Mouse (Mus musculus) thymus, adult 2 months (tissue): Measurements from ENCODE around the gene Sfxn1. TPM values are rescaled to one million over a fixed set of nuclear protein-coding genes. Genes with fewer than 3 reads are reported as not detected.

Source experiments
- DNase-seq: peaks from one replicate; pipeline ENCODE4 v3.0.0; 2021
- H3K27ac ChIP-seq: fragments of 200-500 bp; 2 replicates; pipeline ENCODE4 v1.5.1; 2012; ENCODE audit warnings: low read length, control low read depth; ENCODE audit not compliant: control insufficient read depth, insufficient read depth
- H3K27me3 ChIP-seq: fragments of 200-500 bp; 2 replicates; pipeline ENCODE4 v1.6.1; 2012; ENCODE audit warnings: mild to moderate bottlenecking, low read length, moderate library complexity, mixed read lengths; ENCODE audit not compliant: control insufficient read depth, insufficient read depth
- H3K36me3 ChIP-seq: fragments of 200-500 bp; 2 replicates; pipeline ENCODE4 v1.6.1; 2012; ENCODE audit warnings: mild to moderate bottlenecking, low read length, moderate library complexity; ENCODE audit not compliant: control insufficient read depth, insufficient read depth
- H3K4me1 ChIP-seq: fragments of 200-500 bp; replicated peaks from 2 replicates; pipeline ENCODE4 v1.6.1; 2012; ENCODE audit warnings: low read length; ENCODE audit not compliant: control insufficient read depth, insufficient read depth
- H3K4me3 ChIP-seq: fragments of 200-500 bp; 2 replicates; pipeline ENCODE4 v1.5.1; 2012; ENCODE audit warnings: mild to moderate bottlenecking, low read length, control low read depth, moderate library complexity; ENCODE audit not compliant: control insufficient read depth, insufficient read depth
- CTCF ChIP-seq: fragments of 200-500 bp; IDR thresholded peaks from 2 replicates; pipeline ENCODE4 v1.5.1; 2012; ENCODE audit warnings: mild to moderate bottlenecking, control low read depth, low read length, moderate library complexity, borderline replicate concordance; ENCODE audit not compliant: control insufficient read depth, poor library complexity, insufficient read depth; ENCODE audit errors: extremely low read depth
- POLR2A ChIP-seq: fragments of 200-500 bp; IDR thresholded peaks from 2 replicates; pipeline ENCODE4 v1.6.1; 2012; ENCODE audit warnings: mild to moderate bottlenecking, low read length, control low read depth, moderate library complexity; ENCODE audit not compliant: control insufficient read depth, poor library complexity, insufficient read depth; ENCODE audit errors: extremely low read depth
- WGBS: fragments of 180-500 bp; shearing (Covaris S2); methylation state at CpG from one replicate; pipeline ENCODE4 v1.1.7; 2018; 5-methylcytosine and 5-hydroxymethylcytosine counted together
- polyA plus RNA-seq: library from polyadenylated mRNA; depleted of rRNA; stranded (reverse); fragments of >200 nt; gene quantifications from 2 replicates; pipeline ENCODE4 v1.2.3, GENCODE M21; 2012

Gene Sfxn1
- polyA plus RNA-seq, 1 experiment = 16.2 TPM

GRCm38 (mm10) chr13:54095721-54096120 lies 24.1 kb downstream of the Sfxn1 start:
- Histone ChIP-seq H3K4me3 (no peak overlapping the region), H3K27ac (no peak overlapping the region), H3K27me3 (no peaks in the 10 kb centered on the region), H3K4me1 (no peaks in the 10 kb centered on the region), H3K36me3 (peaks cover 27% of the 10 kb centered on the region)
- DNase-seq = no peak
- no peak for TF ChIP-seq POLR2A
- TF ChIP-seq CTCF = no peak
- 97% methylated on average over 8 of the region's 8 CpGs for WGBS

DNA sequence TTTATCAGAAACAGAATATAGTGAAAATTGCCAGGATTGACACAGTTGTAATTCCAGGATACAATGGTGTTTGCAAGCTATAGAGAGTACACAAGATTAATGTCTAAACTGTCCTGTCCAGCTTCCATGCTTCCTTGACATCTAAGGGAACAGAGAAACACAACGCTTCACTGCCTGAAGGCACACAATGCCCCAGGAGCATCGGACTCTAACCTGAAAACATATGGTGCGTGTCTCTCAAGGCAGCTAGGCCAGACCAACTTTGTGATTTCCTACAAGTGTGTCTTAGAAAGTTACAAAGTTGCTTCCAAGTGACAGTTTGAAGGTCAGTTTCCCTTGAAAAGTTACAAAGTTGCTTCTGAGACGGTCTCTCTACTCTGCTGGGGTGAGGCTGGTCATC lies 25.6 kb downstream of the Sfxn1 start:
- Histone ChIP-seq H3K4me3 (no peak overlapping the region), H3K36me3 (peaks cover 22% of the 10 kb centered on the region), H3K27me3 (no peaks in the 10 kb centered on the region), H3K4me1 (no peaks in the 10 kb centered on the region), H3K27ac (no peak overlapping the region)
- 95% methylated on average over 4 of the region's 4 CpGs for WGBS
- no peak for TF ChIP-seq POLR2A
- TF ChIP-seq CTCF = no peak
- DNase-seq = no peak

- Histone ChIP-seq H3K27ac (no peak overlapping the region), H3K4me3 (no peak overlapping the region), H3K4me1 (no peaks in the 10 kb centered on the region), H3K36me3 (peaks cover 16% of the 10 kb centered on the region), H3K27me3 (no peaks in the 10 kb centered on the region)
- no peak for DNase-seq
- WGBS = 96% methylated on average over 6 of the region's 6 CpGs
- TF ChIP-seq POLR2A = no peak
- no peak for TF ChIP-seq CTCF
Observed at GRCm38 (mm10) chr13:54097797-54098196, 26.1 kb downstream of the Sfxn1 start.

- no peaks in the 10 kb centered on the region; the same call in 1 of the 2 replicates for H3K36me3 ChIP-seq
Observed at GRCm38 (mm10) chr13:54101031-54101820, 29.6 kb downstream of the Sfxn1 start.

GRCm38 (mm10) chr13:54102061-54102460 lies 30.4 kb downstream of the Sfxn1 start:
- Histone ChIP-seq H3K36me3 (peaks cover 5% of the 10 kb centered on the region; the same call in 1 of the 2 replicates), H3K4me3 (no peak overlapping the region), H3K4me1 (no peaks in the 10 kb centered on the region), H3K27ac (no peak overlapping the region), H3K27me3 (no peaks in the 10 kb centered on the region)
- WGBS = 89% methylated on average over 3 of the region's 3 CpGs
- no peak for TF ChIP-seq CTCF
- no peak for TF ChIP-seq POLR2A
- no peak for DNase-seq

More at GRCm38 (mm10) chr13:54101031-54101820, 29.6 kb downstream of the Sfxn1 start:
- Histone ChIP-seq H3K4me1 (no peaks in the 10 kb centered on the region), H3K27me3 (no peaks in the 10 kb centered on the region), H3K27ac (no peak overlapping the region), H3K4me3 (no peak overlapping the region)
- TF ChIP-seq POLR2A (no peak), CTCF (no peak)
- DNase-seq = no peak
- WGBS = 92% methylated on average over 15 of the region's 15 CpGs

GRCm38 (mm10) chr13:54103271-54103670 lies 31.6 kb downstream of the Sfxn1 start:
- Histone ChIP-seq H3K27me3 (no peaks in the 10 kb centered on the region), H3K36me3 (0 out of 2 replicates have a peak, but pooled peaks cover 5% of the 10 kb centered on the region), H3K4me3 (no peak overlapping the region), H3K27ac (no peak overlapping the region), H3K4me1 (no peaks in the 10 kb centered on the region)
- no peak for TF ChIP-seq POLR2A
- TF ChIP-seq CTCF = no peak
- WGBS = 97% methylated on average over 3 of the region's 3 CpGs
- no peak for DNase-seq

GRCm38 (mm10) chr13:54103866-54104265 lies 32.2 kb downstream of the Sfxn1 start:
- Histone ChIP-seq H3K36me3 (0 out of 2 replicates have a peak, but pooled peaks cover 5% of the 10 kb centered on the region), H3K4me3 (no peak overlapping the region), H3K27me3 (no peaks in the 10 kb centered on the region), H3K27ac (no peak overlapping the region), H3K4me1 (no peaks in the 10 kb centered on the region)
- TF ChIP-seq CTCF = no peak
- no peak for DNase-seq
- whole genome bisulfite sequencing = 91% methylated on average over 10 of the region's 10 CpGs
